8 mouse cellular contexts compared by ENCODE assay signal in genomic region chr13:35741620-35742421, GRCm38 (mm10).
A peak's percentile ranks its signal among the peaks of the same experiment; 100 is the strongest.
DNase-seq lines count a peak whose midpoint lies in the region; ATAC-seq lines count a peak whose summit lies in the region.

No protein-coding gene starts in this region.

- peak overlapping the region; percentile 87 for H3K4me2 ChIP-seq in intestine, embryonic 16.5 days (ENCODE audit: low read depth, low read length)
- peak overlapping the region; percentile 71 for H3K4me2 ChIP-seq in limb, embryonic 13.5 days (replicated peaks)
- peak overlapping the region; percentile 93 for H3K4me2 ChIP-seq in midbrain, embryonic 14.5 days (ENCODE audit: low read length)

- peak; percentile 71 for DNase-seq in embryo, embryonic 10 days (ENCODE audit: low spot score)
- DNase-seq in embryo, embryonic 9.5 days (ENCODE audit: extremely low spot score) = no peak
- DNase-seq in embryo, embryonic 11.5 days (ENCODE audit: low read depth, low spot score) = peak; percentile 22
- DNase-seq in gastrocnemius, postnatal 4 days (ENCODE audit: low spot score in 2 of 2) = peak; percentile 58 to 67
- no peak for DNase-seq in midbrain, embryonic 14.5 days
- DNase-seq in spleen, postnatal 14 days (ENCODE audit: low spot score in 2 of 2) = peak; percentile 46 to 52

- peak; percentile 81 for ATAC-seq in intestine, embryonic 16.5 days
- peak; percentile 72 for ATAC-seq in limb, embryonic 13.5 days (ENCODE audit: low FRiP score, low read depth)
- peak; percentile 80 for ATAC-seq in midbrain, embryonic 14.5 days (ENCODE audit: low FRiP score, low TSS enrichment)

- under 1% methylated on average over 89 of the region's 93 CpGs for WGBS in intestine, embryonic 16.5 days
- under 1% methylated on average over 65 of the region's 93 CpGs for WGBS in limb, embryonic 13.5 days
- WGBS in midbrain, embryonic 14.5 days = under 1% methylated on average over 72 of the region's 93 CpGs

- no peaks in the 10 kb centered on the region for H3K36me3 ChIP-seq in intestine, embryonic 16.5 days (ENCODE audit: control insufficient read depth, insufficient read depth, low read length)
- peaks cover 9% of the 10 kb centered on the region for H3K36me3 ChIP-seq in limb, embryonic 13.5 days
- no peaks in the 10 kb centered on the region for H3K36me3 ChIP-seq in midbrain, embryonic 14.5 days (ENCODE audit: control insufficient read depth, insufficient read depth, low read length)

- peaks cover 12% of the 10 kb centered on the region for H3K4me1 ChIP-seq in intestine, embryonic 16.5 days (ENCODE audit: control insufficient read depth, insufficient read depth, low read length)
- H3K4me1 ChIP-seq in limb, embryonic 13.5 days = peaks cover 17% of the 10 kb centered on the region
- peaks cover 11% of the 10 kb centered on the region; the same call in 1 of the 2 replicates for H3K4me1 ChIP-seq in midbrain, embryonic 14.5 days (ENCODE audit: control insufficient read depth, insufficient read depth, low read length)

- H3K9me3 ChIP-seq in intestine, embryonic 16.5 days (ENCODE audit: control insufficient read depth, low read length) = peaks cover 7% of the 10 kb centered on the region; the same call in 1 of the 2 replicates
- peaks cover 14% of the 10 kb centered on the region for H3K9me3 ChIP-seq in limb, embryonic 13.5 days
- H3K9me3 ChIP-seq in midbrain, embryonic 14.5 days (ENCODE audit: control insufficient read depth, low read length) = peaks cover 9% of the 10 kb centered on the region; the same call in 1 of the 2 replicates

- peak overlapping the region; percentile 91 for H3K27ac ChIP-seq in intestine, embryonic 16.5 days (ENCODE audit: low read length)
- H3K27ac ChIP-seq in limb, embryonic 13.5 days = peak overlapping the region; percentile 92
- H3K27ac ChIP-seq in midbrain, embryonic 14.5 days (replicated peaks; ENCODE audit: low read depth, low read length) = peak overlapping the region; percentile 79

- H3K4me3 ChIP-seq in intestine, embryonic 16.5 days (ENCODE audit: low read length) = peak overlapping the region; percentile 94
- H3K4me3 ChIP-seq in limb, embryonic 13.5 days = peak overlapping the region; percentile 91
- H3K4me3 ChIP-seq in midbrain, embryonic 14.5 days (replicated peaks; ENCODE audit: low read depth, low read length) = peak overlapping the region; percentile 91

- H3K9ac ChIP-seq in intestine, embryonic 16.5 days (ENCODE audit: low read depth, low read length) = peak overlapping the region; percentile 96
- H3K9ac ChIP-seq in limb, embryonic 13.5 days = peak overlapping the region; percentile 93
- H3K9ac ChIP-seq in midbrain, embryonic 14.5 days (replicated peaks; ENCODE audit: low read length) = peak overlapping the region; percentile 80

- no peaks in the 10 kb centered on the region for H3K27me3 ChIP-seq in intestine, embryonic 16.5 days (replicated peaks; ENCODE audit: control insufficient read depth, insufficient read depth, low read length)
- H3K27me3 ChIP-seq in limb, embryonic 13.5 days = peaks cover 23% of the 10 kb centered on the region
- H3K27me3 ChIP-seq in midbrain, embryonic 14.5 days (ENCODE audit: control insufficient read depth, insufficient read depth, low read length) = peaks cover 24% of the 10 kb centered on the region

Comparison
In these comparisons a context has a peak if more than half of its experiments do, and no peak if none do; other contexts are left out.
1. DNase-seq: peak in embryo, embryonic 10 days (single experiment), embryo, embryonic 11.5 days (single experiment), gastrocnemius, postnatal 4 days (2 of 2) and spleen, postnatal 14 days (2 of 2); none in embryo, embryonic 9.5 days (single experiment) and midbrain, embryonic 14.5 days (single experiment).
2. Peak in every context shown above with its lines, with median percentiles within 50 percentile points of each other: ATAC-seq, H3K27ac ChIP-seq, H3K4me2 ChIP-seq, H3K4me3 ChIP-seq and H3K9ac ChIP-seq.